Mouse (Mus musculus): ENCODE results near the gene Obp1b. TPM values are rescaled to one million over a fixed set of nuclear protein-coding genes. Genes with fewer than 3 reads are reported as not detected.
"Not testable (repeated sequence)": the region's sequence is repeated elsewhere in the genome, so short reads cannot be mapped to it uniquely, and the experiment has no call there.

Gene Obp1b
- total RNA-seq (2017), result not detected in 3 replicates

DNA sequence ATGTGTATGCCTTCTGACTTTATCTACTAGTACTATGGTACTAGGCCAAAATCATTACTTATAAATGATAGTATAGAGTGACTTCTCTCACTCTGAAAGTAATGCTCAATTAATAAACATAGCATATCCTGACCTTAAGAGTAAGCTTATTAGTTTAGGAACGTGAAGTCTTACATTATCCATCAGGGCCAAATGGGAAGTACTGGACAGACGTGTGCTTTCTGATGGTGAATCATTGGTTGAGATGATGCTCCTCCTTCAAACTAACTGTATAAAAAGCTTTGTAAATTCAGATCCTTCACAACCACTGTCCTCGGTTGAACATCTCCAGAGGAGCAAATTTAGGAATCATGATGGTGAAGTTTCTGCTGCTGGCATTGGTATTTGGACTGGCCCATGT is at the start of gene Obp1b:
Gene Obp1b, plus strand, starts transcription at position 301 of the 400 bp plus-strand sequence.
- not testable (repeated sequence) for ATAC-seq (replicated peaks; ENCODE audit: insufficient number of reproducible peaks, low FRiP score, low TSS enrichment, poor library complexity, severe bottlenecking)

- not testable (repeated sequence) for ATAC-seq (replicated peaks; ENCODE audit: insufficient number of reproducible peaks, low FRiP score, low TSS enrichment, poor library complexity, severe bottlenecking)
Measured at GRCm38 (mm10) chrX:78202220-78202619, 15.6 kb downstream of the Obp1b start.

DNA sequence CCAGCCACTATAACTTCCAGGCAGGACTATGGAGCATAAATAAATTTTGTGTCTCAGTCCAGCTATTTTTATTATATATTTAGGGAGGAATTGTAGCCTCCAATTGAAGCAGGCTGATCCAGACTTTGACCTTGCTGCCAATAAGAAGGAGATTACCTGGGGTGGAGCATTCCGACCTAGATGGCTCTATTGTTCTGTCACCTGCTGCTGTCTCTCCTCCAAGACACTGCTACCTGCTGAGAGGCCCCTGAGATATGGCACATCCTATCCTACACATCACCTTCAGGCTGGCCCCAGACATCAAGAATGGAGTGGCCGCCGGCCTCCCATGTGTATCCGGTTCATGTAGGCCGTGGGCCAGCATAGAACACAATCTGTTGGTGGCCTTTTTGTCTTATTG is 16.3 kb downstream of the Obp1b start:
- ATAC-seq (replicated peaks; ENCODE audit: insufficient number of reproducible peaks, low FRiP score, low TSS enrichment, poor library complexity, severe bottlenecking), result no peak

Other genes with a start within 250 kb of the Obp1b start
- gene Obp1a, start 95.4 kb upstream of the Obp1b start, total RNA-seq (2017), result not detected in 3 replicates
- gene Gm5938, start 61.3 kb upstream of the Obp1b start, total RNA-seq (2017), result not detected in 3 replicates
- gene Gm14743, start 59.1 kb downstream of the Obp1b start, total RNA-seq (2017), result not detected in 3 replicates
- gene 4930480E11Rik, start 182.9 kb downstream of the Obp1b start, total RNA-seq (2017), result not detected in 3 replicates

All from monocyte, adult 5-6 weeks (primary cell).